Mouse (Mus musculus) large intestine, adult 2 months (tissue): Measurements from ENCODE around the gene Exd2. TPM values are rescaled to one million over a fixed set of nuclear protein-coding genes. Genes with fewer than 3 reads are reported as not detected.
A peak's percentile ranks its signal among the peaks of the same experiment; 100 is the strongest.
"Not testable (repeated sequence)": the region's sequence is repeated elsewhere in the genome, so short reads cannot be mapped to it uniquely, and the experiment has no call there.

Experiments
- DNase-seq: peaks from one replicate; pipeline ENCODE4 v3.0.0-alpha.2; 2012; ENCODE audit warnings: low read depth, low spot score
- WGBS: fragments of 180-500 bp; shearing (Covaris S2); methylation state at CpG from one replicate; pipeline ENCODE4 v1.1.7; 2018; 5-methylcytosine and 5-hydroxymethylcytosine counted together
- polyA plus RNA-seq: library from polyadenylated mRNA; depleted of rRNA; stranded (reverse); fragments of >200 nt; gene quantifications from 2 replicates; pipeline ENCODE4 v1.2.3, GENCODE M21; 2012; rRNA removed

Exd2 gene
- 7.3 and 9.7 TPM in 2 replicates for polyA plus RNA-seq

- peak; percentile 73 for DNase-seq
- WGBS = under 1% methylated on average over 45 of the region's 45 CpGs
These were observed at the start of gene Exd2 for GRCm38 (mm10) chr12:80462942-80463651. Gene Exd2 (plus strand): TSS chr12:80463095.

- DNase-seq = no peak
- 96% methylated on average over 2 of the region's 2 CpGs for WGBS
These were observed 47.8 kb upstream of the Exd2 start for GRCm38 (mm10) chr12:80415100-80415499.

- no peak for DNase-seq
- 91% methylated on average over 3 of the region's 3 CpGs for WGBS
These were observed 35.2 kb upstream of the Exd2 start for GRCm38 (mm10) chr12:80427683-80428082.

GRCm38 (mm10) chr12:80433266-80433665 is 29.6 kb upstream of the Exd2 start:
- WGBS = 60% methylated on average over 4 of the region's 4 CpGs
- DNase-seq = no peak

- DNase-seq = peak; percentile 21
- WGBS = 1% methylated on average over 9 of the region's 10 CpGs
These were observed 28.3 kb upstream of the Exd2 start for GRCm38 (mm10) chr12:80434601-80434960.

- DNase-seq = peak; percentile 19
- WGBS = under 1% methylated on average over 61 of the region's 64 CpGs
These were observed 27.8 kb upstream of the Exd2 start for GRCm38 (mm10) chr12:80434961-80435691.

- 2% methylated on average over 7 of the region's 10 CpGs for WGBS
- DNase-seq = no peak
These were observed 27.0 kb upstream of the Exd2 start for GRCm38 (mm10) chr12:80435887-80436286.

- peak; percentile 54 for DNase-seq
- WGBS = 2% methylated on average over 70 of the region's 79 CpGs
These were observed 26.4 kb upstream of the Exd2 start, which contains the start of gene Dcaf5 for GRCm38 (mm10) chr12:80436336-80436976. Gene Dcaf5 (minus strand): TSS chr12:80436601.

GRCm38 (mm10) chr12:80437051-80437675 is 25.7 kb upstream of the Exd2 start:
- no peak for DNase-seq
- WGBS = 58% methylated on average over 4 of the region's 4 CpGs

GRCm38 (mm10) chr12:80440957-80441356 is 21.9 kb upstream of the Exd2 start:
- 83% methylated on average over 2 of the region's 2 CpGs for WGBS
- DNase-seq = no peak

GRCm38 (mm10) chr12:80444525-80445109 is 18.3 kb upstream of the Exd2 start:
- no peak for DNase-seq
- 82% methylated on average over 9 of the region's 9 CpGs for WGBS

GRCm38 (mm10) chr12:80453506-80453905 is 9.4 kb upstream of the Exd2 start:
- no peak for DNase-seq
- WGBS = 54% methylated on average over 1 of the region's 1 CpGs

GRCm38 (mm10) chr12:80458033-80458432 is 4.9 kb upstream of the Exd2 start:
- WGBS = 62% methylated on average over 5 of the region's 5 CpGs
- no peak for DNase-seq

- not testable (repeated sequence) for DNase-seq
- 5% methylated on average over 10 of the region's 10 CpGs for WGBS
These were observed 501 bp upstream of the Exd2 start for GRCm38 (mm10) chr12:80462292-80462896.

- WGBS = 11% methylated on average over 17 of the region's 17 CpGs
- no peak for DNase-seq
These were observed 873 bp downstream of the Exd2 start for GRCm38 (mm10) chr12:80463666-80464269.

- WGBS = 81% methylated on average over 2 of the region's 2 CpGs
- DNase-seq = no peak
These were observed 7.3 kb downstream of the Exd2 start for GRCm38 (mm10) chr12:80470206-80470605.

- 58% methylated on average over 4 of the region's 4 CpGs for WGBS
- no peak for DNase-seq
These were observed 9.0 kb downstream of the Exd2 start for GRCm38 (mm10) chr12:80471926-80472325.

GRCm38 (mm10) chr12:80473731-80474130 is 10.8 kb downstream of the Exd2 start:
- 78% methylated on average over 3 of the region's 3 CpGs for WGBS
- no peak for DNase-seq

- no peak for DNase-seq
- WGBS = 94% methylated on average over 3 of the region's 3 CpGs
These were observed 17.1 kb downstream of the Exd2 start for GRCm38 (mm10) chr12:80479986-80480385.
